Mouse (Mus musculus) kidney, embryonic 16.5 days (tissue): ENCODE measurements at regions not wholly inside any gene's neighbourhood (a gene's known extent, or its start where the extent isn't known, plus 50 kb on each side); places are given as distances from the start of the nearest gene placed in this dataset.

ENCODE experiments used
- ATAC-seq: fragments of 200-750 bp; cut with Nextera tagmentation; 2 replicates; pipeline ENCODE4 v1.8.0; 2017; ENCODE audit warnings: moderate TSS enrichment; ENCODE audit not compliant: low FRiP score, low TSS enrichment
- H3K27ac ChIP-seq: fragments of 300-500 bp; sonication (generic); 2 replicates; pipeline ENCODE4 v1.5.1; 2014; ENCODE audit warnings: low read length
- H3K27me3 ChIP-seq: fragments of 300-500 bp; sonication (generic); 2 replicates; pipeline ENCODE4 v1.6.1; 2014; ENCODE audit warnings: low read length, control low read depth, mixed read lengths; ENCODE audit not compliant: insufficient read depth
- H3K36me3 ChIP-seq: fragments of 300-500 bp; sonication (generic); 2 replicates; pipeline ENCODE4 v1.6.1; 2014; ENCODE audit warnings: low read length, control low read depth, mixed read lengths; ENCODE audit not compliant: insufficient read depth
- H3K4me1 ChIP-seq: fragments of 300-500 bp; sonication (generic); 2 replicates; pipeline ENCODE4 v1.6.1; 2014; ENCODE audit warnings: low read length, control low read depth, mixed read lengths; ENCODE audit not compliant: insufficient read depth
- H3K4me2 ChIP-seq: fragments of 300-500 bp; sonication (generic); replicated peaks from 2 replicates; pipeline ENCODE4 v1.6.1; 2014; ENCODE audit warnings: low read depth, low read length
- H3K4me3 ChIP-seq: fragments of 300-500 bp; sonication (generic); 2 replicates; pipeline ENCODE4 v1.5.1; 2014; ENCODE audit warnings: mild to moderate bottlenecking, low read length
- H3K9ac ChIP-seq: fragments of 300-500 bp; sonication (generic); replicated peaks from 2 replicates; pipeline ENCODE4 v1.6.1; 2014; ENCODE audit warnings: low read length
- H3K9me3 ChIP-seq: fragments of 300-500 bp; sonication (generic); 2 replicates; pipeline ENCODE4 v1.6.1; 2016; ENCODE audit warnings: low read length, control low read depth
- WGBS: fragments of 180-500 bp; shearing (Covaris S2); extraction: QIAGEN DNeasy Blood & Tissue Kit; methylation state at CpG from one replicate; pipeline ENCODE4 v1.1.7; 2014; 5-methylcytosine and 5-hydroxymethylcytosine counted together

- Histone ChIP-seq H3K9ac (no peak overlapping the region), H3K4me1 (no peaks in the 10 kb centered on the region), H3K27ac (no peak overlapping the region), H3K36me3 (no peaks in the 10 kb centered on the region), H3K9me3 (no peaks in the 10 kb centered on the region), H3K4me2 (no peak overlapping the region), H3K4me3 (no peak overlapping the region), H3K27me3 (no peaks in the 10 kb centered on the region)
- 85% methylated on average over 17 of the region's 17 CpGs for WGBS
- ATAC-seq = no peak
Measured at GRCm38 (mm10) chr1:190270784-190271385, 100.4 kb upstream of the Prox1 start.

GRCm38 (mm10) chr1:190269181-190269580, 98.7 kb upstream of the Prox1 start:
- WGBS = 83% methylated on average over 7 of the region's 7 CpGs
- Histone ChIP-seq H3K27ac (no peak overlapping the region), H3K27me3 (peaks cover 6% of the 10 kb centered on the region; the same call in 1 of the 2 replicates), H3K4me2 (no peak overlapping the region), H3K9me3 (no peaks in the 10 kb centered on the region), H3K36me3 (no peaks in the 10 kb centered on the region), H3K9ac (no peak overlapping the region), H3K4me3 (no peak overlapping the region), H3K4me1 (peaks cover under 1% of the 10 kb centered on the region; the same call in 1 of the 2 replicates)
- no peak for ATAC-seq

- no peak overlapping the region for H3K4me3 ChIP-seq
- H3K9me3 ChIP-seq = peaks cover 4% of the 10 kb centered on the region; the same call in 1 of the 2 replicates
- no peaks in the 10 kb centered on the region for H3K36me3 ChIP-seq
- peaks cover 6% of the 10 kb centered on the region; the same call in 1 of the 2 replicates for H3K4me1 ChIP-seq
- H3K27ac ChIP-seq = no peak overlapping the region
- WGBS = 82% methylated on average over 9 of the region's 9 CpGs
- no peak for ATAC-seq
- peaks cover 6% of the 10 kb centered on the region; the same call in 1 of the 2 replicates for H3K27me3 ChIP-seq
- H3K9ac ChIP-seq = no peak overlapping the region
- no peak overlapping the region for H3K4me2 ChIP-seq
Measured at GRCm38 (mm10) chr1:190265085-190265780, 94.7 kb upstream of the Prox1 start.

GRCm38 (mm10) chr1:190264501-190264900, 94.0 kb upstream of the Prox1 start:
- ATAC-seq = no peak
- Histone ChIP-seq H3K4me3 (no peak overlapping the region), H3K27ac (no peak overlapping the region), H3K4me1 (peaks cover 6% of the 10 kb centered on the region; the same call in 1 of the 2 replicates), H3K27me3 (peaks cover 6% of the 10 kb centered on the region; the same call in 1 of the 2 replicates), H3K9me3 (peaks cover 4% of the 10 kb centered on the region; the same call in 1 of the 2 replicates), H3K4me2 (no peak overlapping the region), H3K36me3 (no peaks in the 10 kb centered on the region), H3K9ac (no peak overlapping the region)
- WGBS = 39% methylated on average over 8 of the region's 8 CpGs

- peaks cover 6% of the 10 kb centered on the region; the same call in 1 of the 2 replicates for H3K27me3 ChIP-seq
- peaks cover 6% of the 10 kb centered on the region; the same call in 1 of the 2 replicates for H3K4me1 ChIP-seq
- 50% methylated on average over 7 of the region's 7 CpGs for WGBS
- ATAC-seq = no peak
- no peak overlapping the region for H3K9ac ChIP-seq
- H3K9me3 ChIP-seq = peaks cover 4% of the 10 kb centered on the region; the same call in 1 of the 2 replicates
- H3K27ac ChIP-seq = no peak overlapping the region
- H3K4me2 ChIP-seq = no peak overlapping the region
- H3K4me3 ChIP-seq = no peak overlapping the region
- H3K36me3 ChIP-seq = no peaks in the 10 kb centered on the region
Measured at GRCm38 (mm10) chr1:190263620-190264019, 93.1 kb upstream of the Prox1 start.

- 92% methylated on average over 13 of the region's 13 CpGs for WGBS
Measured at GRCm38 (mm10) chr1:190259576-190259975, 89.1 kb upstream of the Prox1 start.

GRCm38 (mm10) chr1:190250574-190251246, 80.2 kb upstream of the Prox1 start:
- no peak for ATAC-seq
- no peak overlapping the region for H3K4me3 ChIP-seq
- H3K36me3 ChIP-seq = no peaks in the 10 kb centered on the region
- no peak overlapping the region for H3K4me2 ChIP-seq
- no peak overlapping the region for H3K27ac ChIP-seq
- no peaks in the 10 kb centered on the region for H3K27me3 ChIP-seq
- no peaks in the 10 kb centered on the region for H3K4me1 ChIP-seq
- 34% methylated on average over 13 of the region's 13 CpGs for WGBS
- H3K9me3 ChIP-seq = peaks cover 10% of the 10 kb centered on the region
- no peak overlapping the region for H3K9ac ChIP-seq

More at GRCm38 (mm10) chr1:190259576-190259975, 89.1 kb upstream of the Prox1 start:
- Histone ChIP-seq H3K27ac (no peak overlapping the region), H3K27me3 (no peaks in the 10 kb centered on the region), H3K9me3 (peaks cover 4% of the 10 kb centered on the region; the same call in 1 of the 2 replicates), H3K4me1 (peaks cover 6% of the 10 kb centered on the region; the same call in 1 of the 2 replicates), H3K9ac (no peak overlapping the region), H3K36me3 (no peaks in the 10 kb centered on the region), H3K4me3 (no peak overlapping the region), H3K4me2 (no peak overlapping the region)
- ATAC-seq = no peak

GRCm38 (mm10) chr1:190242526-190242925, 72.0 kb upstream of the Prox1 start:
- H3K4me2 ChIP-seq = no peak overlapping the region
- H3K4me3 ChIP-seq = no peak overlapping the region
- no peak overlapping the region for H3K27ac ChIP-seq
- H3K4me1 ChIP-seq = no peaks in the 10 kb centered on the region
- no peaks in the 10 kb centered on the region for H3K36me3 ChIP-seq
- H3K27me3 ChIP-seq = no peaks in the 10 kb centered on the region
- 81% methylated on average over 7 of the region's 7 CpGs for WGBS
- no peak for ATAC-seq
- H3K9me3 ChIP-seq = no peaks in the 10 kb centered on the region
- H3K9ac ChIP-seq = no peak overlapping the region

- Histone ChIP-seq H3K4me2 (no peak overlapping the region), H3K9me3 (no peaks in the 10 kb centered on the region), H3K9ac (no peak overlapping the region), H3K36me3 (no peaks in the 10 kb centered on the region), H3K27ac (no peak overlapping the region), H3K27me3 (no peaks in the 10 kb centered on the region), H3K4me3 (no peak overlapping the region), H3K4me1 (no peaks in the 10 kb centered on the region)
- no peak for ATAC-seq
- 85% methylated on average over 6 of the region's 6 CpGs for WGBS
Measured at GRCm38 (mm10) chr1:190239796-190240195, 69.3 kb upstream of the Prox1 start.
